Mouse (Mus musculus) megakaryocyte, embryonic 14.5 days (primary cell): ENCODE measurements around the gene Tmem211. TPM values are rescaled to one million over a fixed set of nuclear protein-coding genes. Genes with fewer than 3 reads are reported as not detected.
A peak's percentile ranks its signal among the peaks of the same experiment; 100 is the strongest.

Source experiments
- H3K27me3 ChIP-seq: replicated peaks from 2 replicates; pipeline ENCODE3; 2012; ENCODE audit warnings: inconsistent platforms
- H3K36me3 ChIP-seq: replicated peaks from 2 replicates; pipeline ENCODE3; 2012; ENCODE audit warnings: low read length, inconsistent platforms, mixed read lengths
- H3K4me1 ChIP-seq: 2 replicates; pipeline ENCODE4 v1.6.1; 2012; ENCODE audit warnings: inconsistent platforms
- H3K4me3 ChIP-seq: replicated peaks from 2 replicates; pipeline ENCODE3; 2012; ENCODE audit warnings: moderate library complexity, mild to moderate bottlenecking, inconsistent platforms
- H3K9me3 ChIP-seq: 2 replicates; pipeline ENCODE4 v1.6.1; 2012; ENCODE audit warnings: inconsistent platforms
- FLI1 ChIP-seq: IDR thresholded peaks from 2 replicates; pipeline ENCODE4 v1.6.1; 2012; ENCODE audit warnings: low read length, inconsistent platforms, mixed read lengths
- GATA1 ChIP-seq: IDR thresholded peaks from 3 replicates; pipeline ENCODE4 v1.6.1; 2012; ENCODE audit warnings: mixed read lengths, low read length, inconsistent platforms, borderline replicate concordance
- polyA plus RNA-seq: library from polyadenylated mRNA; stranded (reverse); fragments of >175 nt; gene quantifications from 2 replicates; pipeline ENCODE4 v1.2.3, GENCODE M21; 2012; ENCODE audit warnings: low replicate concordance; ENCODE audit not compliant: insufficient read depth

Gene Tmem211
- polyA plus RNA-seq, 1 experiment = not detected

DNA sequence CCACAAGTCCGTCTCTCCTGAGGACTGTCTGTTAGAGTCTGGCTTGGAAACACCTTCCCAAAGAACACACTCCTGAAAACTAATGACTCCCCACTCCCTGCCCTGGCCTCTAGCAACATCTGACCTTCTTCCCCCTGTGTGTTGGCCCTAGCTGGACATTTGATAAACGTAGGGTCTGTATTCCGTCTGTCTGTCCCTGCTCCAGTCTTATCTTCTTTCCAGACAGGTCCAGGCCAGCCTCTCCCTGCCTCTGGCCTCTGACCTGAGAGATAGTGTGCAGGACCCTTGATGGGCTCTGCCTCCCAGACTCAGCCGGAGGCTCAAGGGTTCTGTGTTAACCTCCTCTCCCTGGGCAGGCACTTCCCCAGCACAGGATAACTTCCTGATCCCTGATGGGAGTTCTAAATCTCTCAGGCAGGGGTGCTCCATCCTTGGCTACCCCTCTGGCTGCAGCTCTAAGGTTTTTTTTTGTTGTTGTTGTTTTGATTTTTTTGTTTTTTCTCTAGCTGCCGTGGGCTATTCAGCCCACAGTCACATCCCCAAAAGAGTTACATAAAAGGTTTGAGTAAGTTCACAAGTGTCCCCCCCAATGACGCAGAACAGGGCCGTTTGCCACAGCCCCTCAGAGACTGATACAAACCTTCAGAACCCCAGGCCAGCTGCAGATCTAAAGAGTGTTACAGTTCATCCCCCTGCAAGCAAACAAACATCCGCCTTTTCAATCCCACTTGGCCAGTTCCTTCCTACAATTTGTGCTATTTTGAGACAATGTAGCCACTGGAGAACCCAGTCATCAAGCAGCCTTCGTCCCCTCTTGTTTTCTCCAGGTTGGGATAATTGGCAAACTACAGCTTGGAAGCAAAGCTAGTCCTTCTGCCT lies 29.6 kb upstream of the Tmem211 start:
- no peak overlapping the region for H3K4me3 ChIP-seq
- H3K4me1 ChIP-seq = no peaks in the 10 kb centered on the region
- no peaks in the 10 kb centered on the region for H3K9me3 ChIP-seq
- no peaks in the 10 kb centered on the region for H3K36me3 ChIP-seq
- TF ChIP-seq GATA1 (no peak), FLI1 (no peak)
- H3K27me3 ChIP-seq = peaks cover 85% of the 10 kb centered on the region

GRCm38 (mm10) chr5:113199126-113199771 lies 27.5 kb upstream of the Tmem211 start:
- peaks cover 80% of the 10 kb centered on the region for H3K27me3 ChIP-seq
- H3K4me1 ChIP-seq = no peaks in the 10 kb centered on the region
- no peaks in the 10 kb centered on the region for H3K36me3 ChIP-seq
- TF ChIP-seq FLI1 = no peak
- no peak for TF ChIP-seq GATA1
- H3K4me3 ChIP-seq = no peak overlapping the region
- H3K9me3 ChIP-seq = peaks cover 18% of the 10 kb centered on the region

- TF ChIP-seq GATA1 = no peak
Measured at GRCm38 (mm10) chr5:113199772-113200134, 27.0 kb upstream of the Tmem211 start.

GRCm38 (mm10) chr5:113204193-113204592 lies 22.5 kb upstream of the Tmem211 start:
- no peak for TF ChIP-seq GATA1
- TF ChIP-seq FLI1 = no peak
- H3K4me1 ChIP-seq = peaks cover 32% of the 10 kb centered on the region
- no peak overlapping the region for H3K4me3 ChIP-seq
- H3K36me3 ChIP-seq = no peaks in the 10 kb centered on the region
- peaks cover 30% of the 10 kb centered on the region for H3K9me3 ChIP-seq
- H3K27me3 ChIP-seq = peaks cover 81% of the 10 kb centered on the region

More at GRCm38 (mm10) chr5:113199772-113200134, 27.0 kb upstream of the Tmem211 start:
- Histone ChIP-seq H3K4me1 (no peaks in the 10 kb centered on the region; the same call in 1 of the 2 replicates), H3K36me3 (no peaks in the 10 kb centered on the region), H3K27me3 (peaks cover 81% of the 10 kb centered on the region), H3K4me3 (no peak overlapping the region), H3K9me3 (peaks cover 18% of the 10 kb centered on the region)

- H3K4me3 ChIP-seq = peak overlapping the region; percentile 12
- H3K27me3 ChIP-seq = peaks cover 90% of the 10 kb centered on the region
- TF ChIP-seq GATA1 (no peak), FLI1 (no peak)
- H3K4me1 ChIP-seq = peaks cover 44% of the 10 kb centered on the region
- no peaks in the 10 kb centered on the region for H3K36me3 ChIP-seq
- peaks cover 30% of the 10 kb centered on the region for H3K9me3 ChIP-seq
Measured at GRCm38 (mm10) chr5:113206670-113207352, 19.9 kb upstream of the Tmem211 start.

DNA sequence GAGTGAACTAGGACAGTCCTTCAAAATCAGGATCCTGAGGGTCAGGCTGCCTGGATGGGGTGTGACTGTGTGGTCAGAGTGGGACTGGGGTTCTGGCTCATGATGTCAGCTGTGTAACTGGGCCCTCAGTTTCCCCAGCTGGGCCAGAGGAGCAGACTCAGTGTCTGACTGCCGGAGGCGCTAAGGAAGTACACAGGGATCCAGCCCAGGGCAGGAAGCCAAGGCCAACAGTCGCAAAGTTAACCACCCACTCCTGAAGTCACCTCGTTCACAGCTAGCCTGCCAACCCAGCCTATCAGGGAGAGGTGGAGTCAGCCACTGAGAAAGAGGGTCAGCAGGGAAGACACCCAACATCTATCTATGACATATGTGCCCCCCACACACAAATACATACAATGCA lies 18.7 kb upstream of the Tmem211 start:
- Histone ChIP-seq H3K9me3 (peaks cover 25% of the 10 kb centered on the region), H3K27me3 (peaks cover 92% of the 10 kb centered on the region), H3K4me3 (no peak overlapping the region), H3K4me1 (peaks cover 44% of the 10 kb centered on the region), H3K36me3 (no peaks in the 10 kb centered on the region)
- TF ChIP-seq GATA1 (no peak), FLI1 (no peak)

DNA sequence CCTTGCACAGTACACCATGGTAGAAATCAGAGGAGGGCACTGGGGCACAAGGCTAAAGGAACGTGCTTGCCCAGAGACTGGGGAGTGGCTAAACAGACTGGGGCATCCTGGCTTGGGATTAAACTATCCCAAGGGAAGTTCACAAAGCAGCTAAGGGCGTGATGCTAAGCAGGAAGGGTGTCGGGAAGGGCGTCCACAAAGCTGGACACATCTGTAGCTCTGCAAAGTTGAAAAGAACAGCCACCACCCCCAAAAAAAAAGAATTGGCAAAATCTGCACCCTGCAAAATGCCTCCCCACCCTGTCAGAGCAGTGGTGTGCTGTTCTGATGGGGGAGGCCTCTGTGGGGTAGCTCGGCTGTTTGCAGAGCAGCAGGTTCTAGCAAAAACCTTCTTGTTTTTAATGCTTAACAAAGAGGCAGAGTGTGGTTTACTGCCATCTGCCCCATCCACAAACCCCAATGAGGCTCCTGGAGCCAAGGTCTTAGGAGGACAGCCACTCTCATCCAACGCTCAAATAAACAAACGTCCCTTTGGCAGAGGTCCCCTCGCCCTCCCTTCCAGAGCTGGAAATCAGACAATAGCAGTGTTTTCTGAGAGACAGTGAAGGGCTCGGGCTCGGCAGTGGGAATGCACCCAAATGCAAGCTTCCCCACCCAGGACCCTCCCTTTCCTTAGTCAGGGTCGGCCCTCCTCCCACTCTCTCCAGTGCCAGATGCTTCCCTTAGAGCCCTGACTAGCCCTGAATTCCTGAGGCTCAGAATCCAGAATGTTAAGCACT lies 17.9 kb upstream of the Tmem211 start:
- Histone ChIP-seq H3K27me3 (peaks cover 92% of the 10 kb centered on the region), H3K4me1 (peaks cover 44% of the 10 kb centered on the region), H3K4me3 (no peak overlapping the region), H3K9me3 (peaks cover 17% of the 10 kb centered on the region), H3K36me3 (no peaks in the 10 kb centered on the region)
- TF ChIP-seq FLI1 = no peak

GRCm38 (mm10) chr5:113209401-113209750 lies 17.3 kb upstream of the Tmem211 start:
- TF ChIP-seq FLI1 (no peak), GATA1 (no peak)
- H3K4me1 ChIP-seq = peaks cover 44% of the 10 kb centered on the region
- peaks cover 12% of the 10 kb centered on the region; the same call in 1 of the 2 replicates for H3K9me3 ChIP-seq
- no peaks in the 10 kb centered on the region for H3K36me3 ChIP-seq
- peaks cover 92% of the 10 kb centered on the region for H3K27me3 ChIP-seq
- H3K4me3 ChIP-seq = no peak overlapping the region

- Histone ChIP-seq H3K4me3 (no peak overlapping the region), H3K27me3 (peaks cover 91% of the 10 kb centered on the region), H3K36me3 (no peaks in the 10 kb centered on the region), H3K4me1 (peaks cover 42% of the 10 kb centered on the region), H3K9me3 (peaks cover 12% of the 10 kb centered on the region; the same call in 1 of the 2 replicates)
- TF ChIP-seq GATA1 (no peak), FLI1 (no peak)
Measured at GRCm38 (mm10) chr5:113209898-113210297, 16.8 kb upstream of the Tmem211 start.
